Mouse (Mus musculus): ENCODE measurements around the gene Zfp788. TPM values are rescaled to one million over a fixed set of nuclear protein-coding genes. Genes with fewer than 3 reads are reported as not detected.
"Not testable (repeated sequence)": the region's sequence is repeated elsewhere in the genome, so short reads cannot be mapped to it uniquely, and the experiment has no call there.

Zfp788 gene
- 15.3 and 15.6 TPM in 2 replicates for polyA plus RNA-seq (2015; fragmentation: Nextera tagmentation; extraction: Ambion mirVana)

DNA sequence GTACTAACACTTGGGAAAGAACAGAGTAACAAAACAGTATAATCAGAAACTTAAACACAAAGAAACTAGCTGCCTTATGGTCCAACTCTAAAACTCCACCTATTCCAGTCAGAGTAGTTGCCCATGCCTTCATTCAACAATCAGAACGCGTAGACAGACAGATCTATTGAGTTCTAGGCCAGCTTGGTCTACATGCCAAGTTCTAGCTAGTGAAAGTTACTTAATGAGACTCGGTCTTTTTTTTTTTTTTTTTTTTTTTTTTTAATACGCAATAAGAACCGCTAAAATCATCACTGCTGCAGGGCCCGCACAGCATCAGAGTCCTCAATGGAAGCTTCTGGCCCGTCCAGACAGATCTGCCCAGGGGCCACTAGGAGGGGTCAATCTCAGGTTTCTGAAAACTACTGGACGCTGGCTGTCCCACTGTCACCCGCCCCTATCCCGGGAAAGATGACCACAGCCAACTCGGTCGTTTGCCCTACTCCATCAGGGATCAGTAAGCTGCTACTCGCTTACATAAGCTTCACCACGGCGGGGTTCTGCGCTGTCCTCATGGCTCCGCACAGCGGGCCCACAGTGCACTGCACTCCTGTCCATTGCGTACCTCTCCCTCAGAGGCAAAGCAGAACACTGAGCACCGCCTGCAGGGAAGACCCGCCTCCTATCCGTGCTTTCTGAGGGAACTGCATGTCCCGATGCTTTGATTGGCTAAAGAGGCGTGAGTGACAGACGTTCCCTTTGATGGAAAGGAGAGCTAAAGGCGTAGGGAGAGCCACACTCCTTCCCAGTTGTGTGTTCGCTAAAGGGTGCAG, at the start of gene Zfp788:
Gene Zfp788, plus strand, starts transcription at position 795 of the 812 bp plus-strand sequence.
- Histone ChIP-seq H3K27ac (peak within 1 kb of the TSS; percentile 97), H3K36me3 (peaks cover 37% of the 10 kb centered on the region), H3K4me1 (peaks cover 4% of the 10 kb centered on the region; the same call in 1 of the 2 replicates), H3K4me3 (peak within 1 kb of the TSS; percentile 63), H3K4me2 (peak within 1 kb of the TSS; percentile 82), H3K9ac (peak within 1 kb of the TSS; percentile 78), H3K27me3 (no peaks in the 10 kb centered on the region), H3K9me3 (peaks cover 6% of the 10 kb centered on the region; the same call in 1 of the 2 replicates)
- peak; percentile 96 for ATAC-seq (ENCODE audit: insufficient number of reproducible peaks, insufficient read depth, low FRiP score, low TSS enrichment, low read depth)
- 2% methylated on average over 27 of the region's 27 CpGs for WGBS

DNA sequence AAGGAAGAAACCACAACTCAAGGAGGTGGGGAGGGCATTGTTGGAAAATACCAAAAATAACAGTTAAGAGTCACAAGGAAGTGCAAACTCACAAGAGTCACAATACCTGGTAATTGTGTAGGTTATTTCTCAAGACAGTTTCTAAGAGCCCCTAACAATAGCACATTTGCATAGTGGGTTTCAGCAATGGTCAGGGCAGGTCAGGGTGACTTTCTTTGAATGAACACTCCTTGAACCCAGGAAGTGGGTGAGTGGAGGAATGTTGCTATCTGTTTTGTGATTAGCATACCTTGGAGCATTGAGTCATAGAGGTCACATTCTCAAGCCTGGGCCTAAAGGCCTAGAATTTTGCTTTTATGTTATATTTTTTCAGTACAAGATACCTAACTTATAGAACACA, 45.2 kb upstream of the Zfp788 start:
- not testable (repeated sequence) for H3K27me3 ChIP-seq

DNA sequence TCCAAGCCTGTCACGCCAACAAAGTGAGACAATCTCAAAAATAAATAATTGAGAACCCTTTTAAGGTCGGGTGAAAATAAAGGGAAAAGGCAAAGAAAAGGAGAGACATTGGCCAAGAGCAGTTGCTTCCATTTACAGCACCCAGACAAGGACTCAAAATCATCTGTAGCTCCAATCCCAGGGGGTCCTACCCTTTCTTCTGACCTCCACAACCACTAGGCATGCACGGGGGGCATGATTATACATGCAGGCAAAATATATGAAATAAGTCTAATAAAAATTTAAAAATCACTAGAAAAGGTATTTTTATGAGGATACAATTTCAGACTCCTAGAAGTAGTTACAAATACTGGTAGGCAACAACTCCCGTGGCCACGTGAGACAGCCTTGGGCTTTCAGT, 34.4 kb upstream of the Zfp788 start:
- 51% methylated on average over 5 of the region's 5 CpGs for WGBS
- peak overlapping the region; percentile 80 for H3K9ac ChIP-seq
- no peaks in the 10 kb centered on the region for H3K36me3 ChIP-seq
- H3K4me2 ChIP-seq = peak overlapping the region; percentile 76
- H3K9me3 ChIP-seq = no peaks in the 10 kb centered on the region
- peaks cover 6% of the 10 kb centered on the region; the same call in 1 of the 2 replicates for H3K4me1 ChIP-seq
- H3K4me3 ChIP-seq = peak overlapping the region; percentile 65
- H3K27me3 ChIP-seq = no peaks in the 10 kb centered on the region
- no peak overlapping the region for H3K27ac ChIP-seq
- ATAC-seq (ENCODE audit: insufficient number of reproducible peaks, insufficient read depth, low FRiP score, low TSS enrichment, low read depth) = no peak

More for the DNA sequence above, 45.2 kb upstream of the Zfp788 start:
- H3K9me3 ChIP-seq; H3K4me1 ChIP-seq; ATAC-seq (ENCODE audit: insufficient number of reproducible peaks, insufficient read depth, low FRiP score, low TSS enrichment, low read depth); H3K9ac ChIP-seq; H3K27ac ChIP-seq; H3K4me2 ChIP-seq; H3K36me3 ChIP-seq; H3K4me3 ChIP-seq: not testable (repeated sequence)

DNA sequence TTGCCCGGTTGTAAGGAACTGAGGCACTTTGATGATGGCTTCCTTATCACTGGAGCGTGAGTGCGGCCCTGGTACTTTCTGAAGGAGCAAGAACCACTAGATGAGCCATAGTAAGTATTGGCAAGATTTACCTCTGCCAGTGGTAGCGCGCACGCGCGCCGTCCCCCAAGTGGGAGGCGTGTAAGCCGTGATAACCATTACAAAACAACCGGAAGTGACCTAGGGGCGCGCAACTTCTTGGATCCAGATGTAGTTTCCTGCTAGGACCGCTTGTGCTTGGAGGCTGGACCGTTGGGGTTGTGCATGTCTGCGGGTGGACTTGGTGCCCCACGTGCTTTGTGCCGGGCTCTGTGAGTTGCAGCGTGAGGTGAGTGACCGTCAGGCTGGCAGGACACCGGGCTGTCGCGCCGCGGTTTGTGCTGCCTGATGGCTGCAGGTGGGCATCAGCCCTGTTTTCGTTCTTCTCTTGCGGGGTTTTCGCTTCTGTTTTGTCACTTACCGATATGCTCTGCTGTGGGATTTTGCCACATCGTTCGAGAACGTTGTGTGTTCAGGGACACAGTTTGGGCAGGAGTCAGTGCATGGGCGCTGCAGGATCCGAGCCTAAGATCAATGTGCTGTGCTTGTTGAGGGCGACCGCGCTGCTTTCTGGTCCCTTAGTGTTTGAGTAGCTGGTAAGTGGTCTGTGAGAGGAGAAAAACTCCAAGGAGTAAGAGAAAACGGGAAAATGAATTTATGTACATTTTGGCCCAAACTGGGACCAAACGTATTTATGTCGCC, 33.8 kb upstream of the Zfp788 start, which contains the start of gene 2610021A01Rik:
Gene 2610021A01Rik, plus strand, starts transcription at position 197 of the 780 bp plus-strand sequence.
- under 1% methylated on average over 41 of the region's 41 CpGs for WGBS
- peak within 1 kb of the TSS; percentile 76 for H3K4me2 ChIP-seq
- peaks cover 6% of the 10 kb centered on the region; the same call in 1 of the 2 replicates for H3K4me1 ChIP-seq
- no peaks in the 10 kb centered on the region for H3K9me3 ChIP-seq
- peak within 1 kb of the TSS; percentile 66 for H3K27ac ChIP-seq
- H3K27me3 ChIP-seq = no peaks in the 10 kb centered on the region
- H3K4me3 ChIP-seq = peak within 1 kb of the TSS; percentile 65
- no peaks in the 10 kb centered on the region for H3K36me3 ChIP-seq
- H3K9ac ChIP-seq = peak within 1 kb of the TSS; percentile 80
- peak; percentile 96 for ATAC-seq (ENCODE audit: insufficient number of reproducible peaks, insufficient read depth, low FRiP score, low TSS enrichment, low read depth)

DNA sequence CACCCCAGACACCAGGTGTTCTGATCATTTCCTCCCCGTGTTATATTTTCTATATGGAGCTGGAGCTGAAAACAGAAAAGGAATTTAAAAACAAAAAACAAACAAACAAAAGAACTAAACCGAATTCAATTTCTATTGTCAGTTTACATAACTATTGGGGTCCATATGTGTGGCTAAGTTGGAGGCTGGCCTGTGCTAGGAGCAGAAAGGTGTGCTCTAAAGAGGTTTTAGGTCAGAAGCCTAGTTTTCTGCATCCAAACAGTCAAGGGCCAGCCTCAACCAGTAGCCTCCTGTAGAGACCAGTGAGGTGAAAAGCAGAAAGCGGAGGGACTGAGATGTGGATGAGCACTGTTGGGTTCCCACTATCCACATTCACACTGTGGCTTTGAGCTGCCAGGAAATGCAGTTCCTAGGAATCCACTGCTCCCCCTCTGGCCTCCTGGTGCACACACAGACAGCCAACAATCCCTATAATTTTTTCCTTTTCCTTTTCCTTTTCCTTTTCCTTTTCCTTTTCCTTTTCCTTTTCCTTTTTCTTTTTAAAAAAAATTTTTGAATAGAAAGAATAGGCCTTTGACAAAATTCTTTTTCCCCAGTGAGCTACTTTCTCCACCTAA, 33.0 kb upstream of the Zfp788 start:
- no peak for ATAC-seq (ENCODE audit: insufficient number of reproducible peaks, insufficient read depth, low FRiP score, low TSS enrichment, low read depth)
- 20% methylated on average over 3 of the region's 3 CpGs for WGBS
- Histone ChIP-seq H3K36me3 (0 out of 2 replicates have a peak, but pooled peaks cover 3% of the 10 kb centered on the region), H3K27me3 (no peaks in the 10 kb centered on the region), H3K9me3 (no peaks in the 10 kb centered on the region), H3K4me2 (peak overlapping the region; percentile 76), H3K4me3 (peak overlapping the region; percentile 65), H3K9ac (peak overlapping the region; percentile 80), H3K27ac (peak overlapping the region; percentile 66), H3K4me1 (peaks cover 6% of the 10 kb centered on the region; the same call in 1 of the 2 replicates)

DNA sequence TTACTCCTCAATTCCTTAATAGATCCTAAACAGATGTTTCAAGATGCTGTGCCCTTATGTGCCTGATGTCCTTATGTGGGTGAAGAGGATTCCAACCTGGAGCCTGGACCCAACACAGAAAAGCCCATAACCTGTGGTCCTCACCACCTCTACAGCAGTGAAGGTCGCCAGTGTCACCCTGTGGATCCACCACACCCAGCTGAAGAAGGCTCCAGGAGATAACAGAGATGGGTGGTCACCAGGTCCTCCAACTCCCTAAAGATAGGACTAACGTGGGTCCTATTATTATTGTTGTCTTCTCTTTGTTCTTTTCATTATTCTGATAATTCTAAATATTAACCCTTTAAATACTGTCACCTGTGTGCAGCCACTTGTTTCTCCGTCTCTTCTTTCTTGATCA, 21.3 kb upstream of the Zfp788 start:
- no peaks in the 10 kb centered on the region for H3K27me3 ChIP-seq
- 81% methylated on average over 3 of the region's 3 CpGs for WGBS
- H3K4me1 ChIP-seq = no peaks in the 10 kb centered on the region
- no peak overlapping the region for H3K9ac ChIP-seq
- no peak overlapping the region for H3K4me2 ChIP-seq
- ATAC-seq (ENCODE audit: insufficient number of reproducible peaks, insufficient read depth, low FRiP score, low TSS enrichment, low read depth) = no peak
- peaks cover 53% of the 10 kb centered on the region for H3K36me3 ChIP-seq
- H3K4me3 ChIP-seq = no peak overlapping the region
- peaks cover 5% of the 10 kb centered on the region; the same call in 1 of the 2 replicates for H3K9me3 ChIP-seq
- no peak overlapping the region for H3K27ac ChIP-seq

DNA sequence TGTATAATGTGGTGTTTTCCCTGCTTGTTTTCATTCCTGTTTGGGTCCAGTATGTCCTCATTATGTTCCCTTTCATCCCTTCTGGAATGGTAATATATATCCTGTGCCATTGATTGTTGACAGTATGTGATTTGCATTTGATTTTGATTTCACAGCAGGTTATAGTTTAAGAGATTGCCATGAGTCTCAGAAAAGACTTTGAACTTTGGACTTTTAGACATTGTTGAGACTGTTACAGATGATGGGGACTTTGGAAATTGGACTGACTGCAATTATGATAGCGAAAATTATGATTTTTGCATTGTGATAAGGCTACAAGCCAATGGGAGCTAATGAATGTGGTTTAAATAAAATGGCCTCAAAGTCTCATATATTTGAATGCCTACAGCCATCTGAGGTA, 16.8 kb upstream of the Zfp788 start:
- H3K9ac ChIP-seq; H3K4me2 ChIP-seq; H3K9me3 ChIP-seq; ATAC-seq (ENCODE audit: insufficient number of reproducible peaks, insufficient read depth, low FRiP score, low TSS enrichment, low read depth); H3K4me1 ChIP-seq; H3K27me3 ChIP-seq; H3K27ac ChIP-seq; H3K4me3 ChIP-seq: not testable (repeated sequence)
- 95% methylated on average over 1 of the region's 1 CpGs for WGBS
- peaks cover 57% of the 10 kb centered on the region for H3K36me3 ChIP-seq

DNA sequence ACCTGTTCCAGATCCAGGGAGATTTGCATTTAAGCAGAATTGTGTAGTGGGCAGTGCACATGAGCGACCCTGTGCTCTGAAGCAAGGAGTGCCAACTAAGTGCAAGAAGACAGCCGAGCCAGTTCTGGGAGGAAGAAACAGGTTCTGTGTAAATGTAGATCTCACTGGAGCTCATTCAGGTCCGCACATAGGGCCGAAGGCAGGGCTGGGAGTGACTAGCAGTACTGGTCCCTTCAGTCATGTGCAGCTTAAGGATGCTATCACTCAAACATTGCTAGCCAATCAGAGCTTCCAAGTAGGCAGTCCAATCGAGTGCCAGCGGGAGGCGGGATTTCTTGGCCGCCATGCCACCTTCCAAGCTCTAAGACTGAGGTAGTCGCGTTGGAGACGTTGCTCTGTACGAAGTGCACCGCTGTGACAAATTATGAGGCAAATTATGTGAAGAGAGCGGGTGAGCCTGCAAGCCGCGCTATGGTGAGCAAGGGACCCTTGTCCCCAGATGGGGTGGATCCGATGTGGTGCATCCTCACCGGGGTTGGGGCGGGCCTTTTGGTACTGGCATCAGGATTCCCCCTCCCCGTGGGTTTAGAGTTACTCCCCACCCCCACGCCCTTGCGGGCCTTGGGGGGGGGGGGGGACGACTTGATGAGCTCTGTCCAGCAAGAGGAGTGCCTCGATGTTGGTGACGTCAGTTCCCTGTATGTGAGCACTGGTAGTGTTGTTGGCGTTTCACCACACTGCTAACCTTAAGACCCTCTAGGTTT, 400 bp downstream of the Zfp788 start:
- Histone ChIP-seq H3K4me3 (peak overlapping the region; percentile 63), H3K36me3 (peaks cover 39% of the 10 kb centered on the region), H3K9me3 (peaks cover 7% of the 10 kb centered on the region), H3K27ac (peak overlapping the region; percentile 97), H3K9ac (peak overlapping the region; percentile 78), H3K27me3 (no peaks in the 10 kb centered on the region), H3K4me1 (peaks cover 4% of the 10 kb centered on the region; the same call in 1 of the 2 replicates), H3K4me2 (peak overlapping the region; percentile 82)
- ATAC-seq (ENCODE audit: insufficient number of reproducible peaks, insufficient read depth, low FRiP score, low TSS enrichment, low read depth) = peak; percentile 97
- WGBS = under 1% methylated on average over 26 of the region's 26 CpGs

DNA sequence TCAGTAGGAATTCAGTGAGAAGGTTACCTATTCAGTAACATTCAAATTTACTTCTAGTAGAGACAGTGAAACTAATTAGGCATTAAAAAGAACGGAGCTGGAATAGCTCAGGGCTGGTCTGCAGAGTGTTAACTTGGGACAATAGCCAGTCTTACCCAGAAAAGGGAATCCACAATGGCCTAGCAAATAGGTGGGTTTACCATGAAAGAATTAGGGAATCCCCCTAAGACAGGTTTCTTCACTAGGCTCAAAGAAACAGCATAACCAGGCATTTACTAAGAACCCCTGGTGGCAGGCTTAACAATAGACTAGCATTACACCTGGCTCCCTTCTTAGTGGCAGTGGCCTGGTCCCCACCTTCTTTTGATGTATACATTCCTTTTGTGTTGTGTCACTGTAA, 41.3 kb downstream of the Zfp788 start:
- H3K9me3 ChIP-seq; H3K9ac ChIP-seq; ATAC-seq (ENCODE audit: insufficient number of reproducible peaks, insufficient read depth, low FRiP score, low TSS enrichment, low read depth); H3K4me3 ChIP-seq; H3K27ac ChIP-seq; H3K27me3 ChIP-seq; H3K4me2 ChIP-seq; H3K36me3 ChIP-seq; H3K4me1 ChIP-seq: not testable (repeated sequence)
- 49% methylated on average over 1 of the region's 1 CpGs for WGBS
